Mouse (Mus musculus): ENCODE data around the gene Pdia6.

GRCm38 (mm10) chr12:17227903-17228302 lies 38.4 kb upstream of the Pdia6 start:
- no peak for TF ChIP-seq POLR2A (IDR thresholded peaks at IDR 0.05; ENCODE audit: borderline replicate concordance, extremely low read depth, low read depth, low read length)
- no peak for TF ChIP-seq CTCF (IDR thresholded peaks at IDR 0.05; ENCODE audit: insufficient read depth, low read length)

Data from lung, adult 2 months (tissue).